Mouse (Mus musculus): ENCODE results near the gene Apof. TPM values are rescaled to one million over a fixed set of nuclear protein-coding genes. Genes with fewer than 3 reads are reported as not detected.

Apof gene
- total RNA-seq, 2 experiments from 2014 or later, result not detected

- DNase-seq, result no peak
Observed at GRCm38 (mm10) chr10:128298702-128299171, 30.3 kb downstream of the Apof start, which contains the start of gene Il23a. Gene Il23a, minus strand, starts transcription at chr10:128298752.

- no peak for DNase-seq
Observed at GRCm38 (mm10) chr10:128302357-128302756, 33.9 kb downstream of the Apof start.

DNA sequence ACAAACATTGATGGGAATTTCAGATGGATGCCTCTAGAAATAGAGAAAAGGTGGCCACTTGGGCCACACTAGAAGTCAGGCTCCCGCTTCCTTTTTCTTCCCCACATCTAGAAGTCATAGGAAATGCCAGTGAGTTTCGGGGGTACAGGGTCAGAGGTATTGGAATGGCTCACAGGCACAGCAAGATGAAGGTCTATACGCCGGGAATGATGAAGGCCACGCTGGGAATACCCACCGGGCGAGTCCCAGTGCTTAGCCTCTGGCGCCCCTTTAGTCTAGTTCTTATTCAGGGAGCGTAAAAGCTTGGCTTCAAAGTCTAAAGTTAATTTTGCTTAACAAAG lies 34.3 kb downstream of the Apof start:
- no peak for DNase-seq

GRCm38 (mm10) chr10:128303126-128304021 lies 34.9 kb downstream of the Apof start, which contains the start of gene Pan2:
Gene Pan2, plus strand, starts transcription at chr10:128303335.
- DNase-seq, result peak; percentile 100

DNA sequence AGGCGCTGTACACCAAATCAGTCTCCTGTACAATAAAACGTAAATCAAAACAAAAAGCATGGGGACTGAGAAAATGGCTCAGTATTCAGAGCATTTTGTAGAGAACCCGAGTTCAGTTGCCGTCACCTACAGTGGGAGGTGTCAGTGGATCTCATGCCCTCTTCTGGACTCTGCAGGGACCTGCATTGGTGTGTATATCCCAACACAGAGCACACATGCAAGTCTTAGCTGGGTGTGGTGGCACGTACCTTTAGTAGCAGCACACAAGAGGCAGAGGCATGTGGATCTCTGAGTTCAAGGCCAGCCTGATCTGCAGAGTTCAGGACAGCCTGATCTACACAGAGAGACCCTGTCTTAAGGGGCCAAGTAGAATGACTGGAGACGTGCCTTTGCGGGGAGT lies 41.2 kb downstream of the Apof start:
- DNase-seq, result no peak

DNA sequence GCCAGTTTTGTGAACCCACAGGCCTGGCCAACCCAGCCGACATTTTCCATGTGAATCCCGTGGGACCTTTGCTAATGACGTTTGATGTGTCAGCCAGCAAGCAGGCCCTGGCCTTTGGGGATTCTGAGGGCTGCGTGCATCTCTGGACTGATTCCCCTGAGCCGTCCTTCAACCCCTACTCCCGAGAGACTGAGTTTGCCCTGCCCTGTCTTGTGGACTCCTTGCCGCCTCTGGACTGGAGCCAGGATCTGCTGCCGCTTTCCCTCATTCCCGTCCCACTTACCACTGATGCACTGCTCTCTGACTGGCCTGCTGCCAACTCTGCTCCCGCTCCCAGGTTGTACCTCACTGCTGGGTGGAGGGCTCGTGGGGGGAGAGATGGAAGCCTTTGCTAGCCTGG lies 41.7 kb downstream of the Apof start:
- peak in 1 of 2 experiments; percentile 17 for DNase-seq

- DNase-seq, result no peak
Observed at GRCm38 (mm10) chr10:128310902-128311301, 42.4 kb downstream of the Apof start.

DNA sequence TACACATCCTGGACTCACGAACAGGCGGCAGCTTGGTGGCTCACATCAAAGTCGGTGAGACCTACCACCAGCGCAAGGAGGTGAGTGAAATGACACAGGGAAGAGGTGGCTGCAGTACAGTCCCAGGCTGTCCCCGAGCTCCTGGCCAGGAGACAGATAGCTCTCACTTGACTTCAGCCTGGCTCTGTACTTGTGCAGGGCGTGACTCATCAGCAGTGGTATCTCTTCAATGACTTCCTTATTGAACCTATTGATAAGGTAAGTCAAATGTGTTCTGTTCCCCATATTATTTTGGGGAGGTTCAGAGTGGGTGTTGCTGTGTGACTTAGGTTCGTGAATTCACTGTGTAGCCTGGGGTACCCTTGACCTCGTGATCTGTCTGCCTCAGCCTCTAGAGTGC lies 47.1 kb downstream of the Apof start:
- no peak for DNase-seq

Other genes starting within 250 kb of the Apof start
- gene Naca, start 233.1 kb upstream of the Apof start, total RNA-seq (2021), result 100 to 1,000 TPM; 338 to 342 TPM
- gene Ptges3, start 209.7 kb upstream of the Apof start, total RNA-seq (2021), result 100 to 1,000 TPM; 155 to 157 TPM
- gene Atp5b, start 185.4 kb upstream of the Apof start, total RNA-seq (2021), result 1,000 to 10,000 TPM; 1,628 to 1,744 TPM
- 10 to 100 TPM; 39.9 to 46.8 TPM for gene Baz2a, start 177.1 kb upstream of the Apof start, total RNA-seq (2021)
- gene Rbms2, start 88.4 kb upstream of the Apof start, total RNA-seq (2021), result 10 to 100 TPM; 12.8 to 13.7 TPM
- gene Gls2, start 74.2 kb upstream of the Apof start, total RNA-seq (2021), result 10 to 100 TPM; 21.1 to 23.2 TPM
- gene Spryd4, start 56.9 kb upstream of the Apof start, total RNA-seq (2021), result 10 to 100 TPM in 1 of 2 experiments, 1 to 10 TPM in 1; 7.1 to 10.2 TPM
- not detected for gene Mip, start 42.8 kb upstream of the Apof start, total RNA-seq (2021)
- gene Timeless, start 36.6 kb upstream of the Apof start, total RNA-seq (2021), result 1 to 10 TPM; 7.8 to 8.4 TPM
- not detected for gene Apon, start 14.6 kb upstream of the Apof start, total RNA-seq (2021)
- 10 to 100 TPM; 30.6 to 36.0 TPM for gene Stat2, start 1.9 kb downstream of the Apof start, total RNA-seq (2021)
- under 1 TPM in 1 of 2 experiments, not detected in 1; 0.38 TPM for gene Il23a, start 30.1 kb downstream of the Apof start, total RNA-seq (2021)
- 10 to 100 TPM; 14.0 to 16.7 TPM for gene Pan2, start 34.7 kb downstream of the Apof start, total RNA-seq (2021)
- gene Cnpy2, start 53.8 kb downstream of the Apof start, total RNA-seq (2021), result 10 to 100 TPM; 82.9 to 86.1 TPM
- gene Cs, start 69.1 kb downstream of the Apof start, total RNA-seq (2021), result 100 to 1,000 TPM; 224 to 234 TPM
- 10 to 100 TPM; 51.2 to 52.8 TPM for gene Coq10a, start 100.3 kb downstream of the Apof start, total RNA-seq (2021)
- gene Ankrd52, start 108.4 kb downstream of the Apof start, total RNA-seq (2021), result 10 to 100 TPM; 55.6 to 59.6 TPM
- not detected for gene Slc39a5, start 132.6 kb downstream of the Apof start, total RNA-seq (2021)
- gene Nabp2, start 142.8 kb downstream of the Apof start, total RNA-seq (2021), result 10 to 100 TPM; 91.6 to 92.0 TPM
- 10 to 100 TPM; 74.4 to 76.3 TPM for gene Rnf41, start 143.0 kb downstream of the Apof start, total RNA-seq (2021)
- gene Smarcc2, start 190.6 kb downstream of the Apof start, total RNA-seq (2021), result 100 to 1,000 TPM; 226 to 234 TPM
- gene Myl6, start 225.5 kb downstream of the Apof start, total RNA-seq (2021), result 100 to 1,000 TPM; 520 to 569 TPM
- gene Myl6b, start 230.0 kb downstream of the Apof start, total RNA-seq (2021), result 10 to 100 TPM; 16.2 to 19.3 TPM

All from layer of hippocampus, postnatal 36 days (tissue).